Mouse (Mus musculus) WW6 (cell line): ENCODE data around the gene Ninj1.
A peak's percentile ranks its signal among the peaks of the same experiment; 100 is the strongest.

Source experiments
- DNase-seq: peaks from one replicate; pipeline ENCODE4 v3.0.0-alpha.2; 2013; ENCODE audit warnings: low read depth, low spot score

Gene Ninj1

GRCm38 (mm10) chr13:49171729-49172128 lies 15.6 kb upstream of the Ninj1 start:
- no peak for DNase-seq

GRCm38 (mm10) chr13:49172335-49172734 lies 14.9 kb upstream of the Ninj1 start:
- no peak for DNase-seq

GRCm38 (mm10) chr13:49172971-49173596 lies 14.2 kb upstream of the Ninj1 start:
- DNase-seq: peak; percentile 64

- DNase-seq: no peak
These were observed 11.8 kb upstream of the Ninj1 start for GRCm38 (mm10) chr13:49175509-49175908.

GRCm38 (mm10) chr13:49178839-49179585 lies 8.3 kb upstream of the Ninj1 start:
- DNase-seq: no peak

GRCm38 (mm10) chr13:49180274-49180673 lies 7.0 kb upstream of the Ninj1 start:
- DNase-seq: no peak

- no peak for DNase-seq
These were observed 6.6 kb upstream of the Ninj1 start for GRCm38 (mm10) chr13:49180691-49181090.

- no peak for DNase-seq
These were observed 5.8 kb upstream of the Ninj1 start for GRCm38 (mm10) chr13:49181411-49181984.

- DNase-seq: no peak
These were observed 4.1 kb upstream of the Ninj1 start for GRCm38 (mm10) chr13:49183161-49183560.

GRCm38 (mm10) chr13:49183646-49184045 lies 3.6 kb upstream of the Ninj1 start:
- DNase-seq: no peak

GRCm38 (mm10) chr13:49186798-49187287 lies 442 bp upstream of the Ninj1 start:
- peak; percentile 18 for DNase-seq

GRCm38 (mm10) chr13:49188219-49188965 lies 1.1 kb downstream of the Ninj1 start:
- no peak for DNase-seq

- no peak for DNase-seq
These were observed 1.7 kb downstream of the Ninj1 start for GRCm38 (mm10) chr13:49188966-49189360.

- DNase-seq: no peak
These were observed 2.9 kb downstream of the Ninj1 start for GRCm38 (mm10) chr13:49189970-49190870.

- no peak for DNase-seq
These were observed 3.8 kb downstream of the Ninj1 start for GRCm38 (mm10) chr13:49190876-49191672.

GRCm38 (mm10) chr13:49191673-49192035 lies 4.4 kb downstream of the Ninj1 start:
- no peak for DNase-seq

- no peak for DNase-seq
These were observed 5.0 kb downstream of the Ninj1 start for GRCm38 (mm10) chr13:49192156-49192855.

- DNase-seq: no peak
These were observed 6.4 kb downstream of the Ninj1 start for GRCm38 (mm10) chr13:49193650-49194049.

GRCm38 (mm10) chr13:49194811-49195210 lies 7.5 kb downstream of the Ninj1 start:
- DNase-seq: no peak

- DNase-seq: no peak
These were observed 8.4 kb downstream of the Ninj1 start for GRCm38 (mm10) chr13:49195651-49196050.
